Mouse (Mus musculus): Measurements from ENCODE around the gene Hephl1. TPM values are rescaled to one million over a fixed set of nuclear protein-coding genes. Genes with fewer than 3 reads are reported as not detected.
"Not testable (repeated sequence)": the region's sequence is repeated elsewhere in the genome, so short reads cannot be mapped to it uniquely, and the experiment has no call there.

The Hephl1 gene
- polyA plus RNA-seq, 1 experiment from 2014 or later, result not detected

DNA sequence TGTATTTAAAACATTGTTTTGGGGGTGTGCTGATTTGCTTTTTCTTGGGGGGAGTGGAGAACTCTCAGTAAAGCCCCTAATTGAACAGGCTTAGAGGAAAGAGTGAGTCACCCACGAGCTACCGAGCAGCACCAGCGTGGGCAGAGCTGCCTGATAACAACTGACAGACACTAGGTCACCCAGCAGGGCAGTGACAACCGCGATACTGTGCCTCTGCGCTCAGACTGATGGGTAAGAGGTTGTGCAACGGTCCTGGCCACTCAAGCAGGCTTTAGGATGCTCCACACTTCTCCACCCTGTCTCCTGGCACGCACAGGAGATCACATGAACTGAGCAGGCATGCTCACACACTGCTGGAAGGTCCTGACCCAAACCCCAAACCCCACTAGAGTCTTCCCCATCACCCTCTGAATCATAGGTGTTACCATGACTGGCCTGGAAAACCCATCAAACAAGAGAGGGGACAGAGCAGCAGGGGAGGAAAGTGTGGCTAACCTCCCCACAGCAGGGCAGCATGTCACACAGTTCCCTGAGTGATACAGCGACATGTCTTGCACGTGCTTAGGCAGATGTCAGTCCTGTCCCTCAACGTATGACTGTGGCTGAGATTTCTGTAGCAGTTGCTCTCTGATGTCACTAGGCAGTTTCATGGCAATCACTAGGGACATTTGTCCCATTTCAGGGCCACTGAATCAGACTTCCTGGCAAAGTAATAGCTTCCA, 8.2 kb downstream of the Hephl1 start:
- no peak overlapping the region for H3K9ac ChIP-seq (replicated peaks; ENCODE audit: low read depth)
- DNase-seq (ENCODE audit: low spot score) (no peak), ATAC-seq (no peak)
- H3K36me3 ChIP-seq (ENCODE audit: insufficient read depth, low read length), result no peaks in the 10 kb centered on the region
- no peak overlapping the region for H3K27ac ChIP-seq (ENCODE audit: low read length)
- H3K4me2 ChIP-seq (replicated peaks; ENCODE audit: low read depth, low read length), result no peak overlapping the region
- H3K9me3 ChIP-seq (ENCODE audit: low read length), result no peaks in the 10 kb centered on the region
- no peaks in the 10 kb centered on the region for H3K4me1 ChIP-seq (ENCODE audit: insufficient read depth, low read depth, low read length)
- 44% methylated on average over 11 of the region's 11 CpGs for WGBS
- H3K4me3 ChIP-seq (ENCODE audit: low read depth, low read length), result no peak overlapping the region
- no peaks in the 10 kb centered on the region for H3K27me3 ChIP-seq (replicated peaks; ENCODE audit: insufficient read depth, low read length)
- TF ChIP-seq EP300 (IDR thresholded peaks at IDR 0.05) (no peak), CTCF (IDR thresholded peaks at IDR 0.05) (no peak)

- Histone ChIP-seq H3K36me3 (ENCODE audit: insufficient read depth, low read length) (no peaks in the 10 kb centered on the region), H3K9ac (replicated peaks; ENCODE audit: low read depth) (no peak overlapping the region), H3K27me3 (replicated peaks; ENCODE audit: insufficient read depth, low read length) (no peaks in the 10 kb centered on the region), H3K9me3 (ENCODE audit: low read length) (no peaks in the 10 kb centered on the region), H3K4me3 (ENCODE audit: low read depth, low read length) (no peak overlapping the region), H3K4me2 (replicated peaks; ENCODE audit: low read depth, low read length) (no peak overlapping the region), H3K27ac (ENCODE audit: low read length) (no peak overlapping the region), H3K4me1 (ENCODE audit: insufficient read depth, low read depth, low read length) (no peaks in the 10 kb centered on the region)
- ATAC-seq (no peak), DNase-seq (ENCODE audit: low spot score) (no peak)
- no peak for TF ChIP-seq EP300 (IDR thresholded peaks at IDR 0.05)
- no peak for TF ChIP-seq CTCF (IDR thresholded peaks at IDR 0.05)
- WGBS, result 56% methylated on average over 7 of the region's 7 CpGs
Measured at GRCm38 (mm10) chr9:15101531-15102161, 10.3 kb downstream of the Hephl1 start.

DNA sequence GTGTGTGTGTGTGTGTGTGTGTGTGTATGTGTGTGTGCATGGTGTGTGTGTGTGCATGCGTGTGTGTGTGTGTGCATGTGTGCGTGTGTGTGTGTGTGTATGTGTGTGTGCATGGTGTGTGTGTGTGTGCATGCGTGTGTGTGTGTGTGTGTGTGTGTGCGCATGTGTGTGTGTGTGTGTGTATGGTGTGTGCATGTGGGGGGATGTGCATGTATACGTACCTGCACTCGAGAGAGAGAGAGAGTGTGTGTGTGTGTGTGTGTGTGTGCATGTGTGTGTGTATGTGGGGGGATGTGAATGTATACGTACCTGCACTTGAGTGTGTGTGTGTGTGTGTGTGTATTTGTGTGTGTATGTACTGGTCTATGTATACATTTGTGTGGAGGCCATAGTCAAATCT, 13.5 kb downstream of the Hephl1 start:
- not testable (repeated sequence) for H3K4me1 ChIP-seq (ENCODE audit: insufficient read depth, low read depth, low read length); H3K4me3 ChIP-seq (ENCODE audit: low read depth, low read length); H3K4me2 ChIP-seq (replicated peaks; ENCODE audit: low read depth, low read length); DNase-seq (ENCODE audit: low spot score); H3K27ac ChIP-seq (ENCODE audit: low read length); H3K9me3 ChIP-seq (ENCODE audit: low read length); H3K36me3 ChIP-seq (ENCODE audit: insufficient read depth, low read length); ATAC-seq; H3K27me3 ChIP-seq (replicated peaks; ENCODE audit: insufficient read depth, low read length); H3K9ac ChIP-seq (replicated peaks; ENCODE audit: low read depth)
- WGBS, result 95% methylated on average over 7 of the region's 7 CpGs

DNA sequence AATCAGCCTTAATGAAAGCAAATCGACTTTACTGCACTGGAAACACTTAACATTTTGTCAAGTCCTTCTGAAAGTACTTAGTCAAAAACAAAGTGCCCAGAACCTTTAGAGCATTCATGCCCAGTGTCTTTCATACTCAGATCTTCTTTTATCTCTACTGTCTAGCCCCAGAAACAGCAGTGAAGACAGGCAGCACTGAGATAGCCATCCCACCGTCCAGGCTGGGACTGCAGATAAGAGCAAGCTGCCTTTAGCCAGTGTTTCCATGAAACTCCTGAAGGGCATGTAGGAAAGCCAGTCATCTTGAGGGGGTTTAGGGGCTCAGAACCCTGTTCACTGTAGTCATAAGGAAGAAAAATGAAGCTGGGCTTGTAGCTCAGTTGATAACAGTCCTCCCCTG, 14.7 kb downstream of the Hephl1 start:
- H3K4me2 ChIP-seq (replicated peaks; ENCODE audit: low read depth, low read length), result no peak overlapping the region
- TF ChIP-seq CTCF (IDR thresholded peaks at IDR 0.05) (no peak), EP300 (IDR thresholded peaks at IDR 0.05) (no peak)
- no peak for ATAC-seq
- no peaks in the 10 kb centered on the region for H3K36me3 ChIP-seq (ENCODE audit: insufficient read depth, low read length)
- 50% methylated on average over 2 of the region's 2 CpGs for WGBS
- no peaks in the 10 kb centered on the region for H3K27me3 ChIP-seq (replicated peaks; ENCODE audit: insufficient read depth, low read length)
- no peaks in the 10 kb centered on the region for H3K4me1 ChIP-seq (ENCODE audit: insufficient read depth, low read depth, low read length)
- no peak for DNase-seq (ENCODE audit: low spot score)
- no peak overlapping the region for H3K9ac ChIP-seq (replicated peaks; ENCODE audit: low read depth)
- no peaks in the 10 kb centered on the region for H3K9me3 ChIP-seq (ENCODE audit: low read length)
- no peak overlapping the region for H3K4me3 ChIP-seq (ENCODE audit: low read depth, low read length)
- H3K27ac ChIP-seq (ENCODE audit: low read length), result no peak overlapping the region

GRCm38 (mm10) chr9:15096161-15096560, 15.7 kb downstream of the Hephl1 start:
- no peak for ATAC-seq
- no peak overlapping the region for H3K27ac ChIP-seq (ENCODE audit: low read length)
- H3K4me2 ChIP-seq (replicated peaks; ENCODE audit: low read depth, low read length), result no peak overlapping the region
- no peak overlapping the region for H3K9ac ChIP-seq (replicated peaks; ENCODE audit: low read depth)
- no peaks in the 10 kb centered on the region for H3K9me3 ChIP-seq (ENCODE audit: low read length)
- H3K4me1 ChIP-seq (ENCODE audit: insufficient read depth, low read depth, low read length), result no peaks in the 10 kb centered on the region
- no peaks in the 10 kb centered on the region for H3K27me3 ChIP-seq (replicated peaks; ENCODE audit: insufficient read depth, low read length)
- 78% methylated on average over 1 of the region's 1 CpGs for whole genome bisulfite sequencing
- H3K4me3 ChIP-seq (ENCODE audit: low read depth, low read length), result no peak overlapping the region
- no peak for DNase-seq (ENCODE audit: low spot score)
- H3K36me3 ChIP-seq (ENCODE audit: insufficient read depth, low read length), result no peaks in the 10 kb centered on the region
- no peak for TF ChIP-seq CTCF (IDR thresholded peaks at IDR 0.05)
- TF ChIP-seq EP300 (IDR thresholded peaks at IDR 0.05), result no peak

- ATAC-seq, result no peak
- no peak overlapping the region for H3K9ac ChIP-seq (replicated peaks; ENCODE audit: low read depth)
Measured at GRCm38 (mm10) chr9:15095206-15095605, 16.7 kb downstream of the Hephl1 start.

More at GRCm38 (mm10) chr9:15095206-15095605, 16.7 kb downstream of the Hephl1 start:
- WGBS, result 28% methylated on average over 3 of the region's 3 CpGs
- no peak overlapping the region for H3K4me3 ChIP-seq (ENCODE audit: low read depth, low read length)
- H3K36me3 ChIP-seq (ENCODE audit: insufficient read depth, low read length), result no peaks in the 10 kb centered on the region
- H3K4me1 ChIP-seq (ENCODE audit: insufficient read depth, low read depth, low read length), result no peaks in the 10 kb centered on the region
- no peaks in the 10 kb centered on the region for H3K27me3 ChIP-seq (replicated peaks; ENCODE audit: insufficient read depth, low read length)
- DNase-seq (ENCODE audit: low spot score), result no peak
- no peak for TF ChIP-seq CTCF (IDR thresholded peaks at IDR 0.05)
- TF ChIP-seq EP300 (IDR thresholded peaks at IDR 0.05), result no peak
- H3K9me3 ChIP-seq (ENCODE audit: low read length), result no peaks in the 10 kb centered on the region
- H3K4me2 ChIP-seq (replicated peaks; ENCODE audit: low read depth, low read length), result no peak overlapping the region
- no peak overlapping the region for H3K27ac ChIP-seq (ENCODE audit: low read length)

Data from lung, postnatal 0 days (tissue).